Mouse (Mus musculus) layer of hippocampus, postnatal 10 days (tissue): ENCODE data around the gene Mafk. TPM values are rescaled to one million over a fixed set of nuclear protein-coding genes. Genes with fewer than 3 reads are reported as not detected.

Experiments used
- DNase-seq, 2 experiments: peaks; one replicate each; pipeline ENCODE4 v3.0.0; 2021; ENCODE audit warnings: low spot score in 2 of 2
- total RNA-seq, 2 experiments: library from RNA; stranded (reverse); gene quantifications; 2 replicates each; pipeline ENCODE4 v1.2.3; 2021

Gene Mafk
- total RNA-seq, 2 experiments from 2014 or later: 10.3 to 10.4 TPM

- DNase-seq: no peak
Measured at GRCm38 (mm10) chr5:139817292-139817691, 26.0 kb downstream of the Mafk start.

- no peak for DNase-seq
Measured at GRCm38 (mm10) chr5:139818056-139818455, 26.7 kb downstream of the Mafk start.

- no peak for DNase-seq
Measured at GRCm38 (mm10) chr5:139818801-139819200, 27.5 kb downstream of the Mafk start.

- no peak for DNase-seq
Measured at GRCm38 (mm10) chr5:139819538-139820181, 28.3 kb downstream of the Mafk start, which contains the start of gene Tmem184a. Gene Tmem184a (minus strand): TSS chr5:139819917.

- no peak for DNase-seq
Measured at GRCm38 (mm10) chr5:139821466-139822459, 30.4 kb downstream of the Mafk start.

- no peak for DNase-seq
Measured at GRCm38 (mm10) chr5:139824531-139824930, 33.2 kb downstream of the Mafk start.

GRCm38 (mm10) chr5:139825947-139826346 is 34.6 kb downstream of the Mafk start:
- no peak for DNase-seq

GRCm38 (mm10) chr5:139826357-139827055 is 35.2 kb downstream of the Mafk start, which contains the start of the genes Gm26938 and Psmg3:
Gene Gm26938 (minus strand): TSS chr5:139826407.
Gene Psmg3 (minus strand): TSS chr5:139826885.
- DNase-seq: peak; percentile 96 to 97

GRCm38 (mm10) chr5:139827593-139827992 is 36.3 kb downstream of the Mafk start:
- no peak for DNase-seq

- DNase-seq: no peak
Measured at GRCm38 (mm10) chr5:139829384-139829783, 38.1 kb downstream of the Mafk start.

GRCm38 (mm10) chr5:139830734-139831133 is 39.4 kb downstream of the Mafk start:
- no peak for DNase-seq

- DNase-seq: no peak
Measured at GRCm38 (mm10) chr5:139832125-139832524, 40.8 kb downstream of the Mafk start.

- DNase-seq: no peak
Measured at GRCm38 (mm10) chr5:139835706-139836105, 44.4 kb downstream of the Mafk start.

GRCm38 (mm10) chr5:139838476-139838892 is 47.2 kb downstream of the Mafk start:
- peak; percentile 81 to 82 for DNase-seq

- DNase-seq: no peak
Measured at GRCm38 (mm10) chr5:139839142-139839541, 47.8 kb downstream of the Mafk start.

- no peak for DNase-seq
Measured at GRCm38 (mm10) chr5:139849626-139850320, 58.5 kb downstream of the Mafk start.
